Mouse (Mus musculus) lung, postnatal 0 days (tissue): ENCODE data around the gene Spata13.

ENCODE experiments used
- CTCF ChIP-seq: IDR thresholded peaks from 2 replicates; pipeline ENCODE4 v1.5.1; 2016; ENCODE audit warnings: antibody characterized with exemption, mild to moderate bottlenecking
- EP300 ChIP-seq: IDR thresholded peaks from 2 replicates; pipeline ENCODE4 v1.6.1; 2016; ENCODE audit warnings: antibody characterized with exemption, mild to moderate bottlenecking, control low read depth

DNA sequence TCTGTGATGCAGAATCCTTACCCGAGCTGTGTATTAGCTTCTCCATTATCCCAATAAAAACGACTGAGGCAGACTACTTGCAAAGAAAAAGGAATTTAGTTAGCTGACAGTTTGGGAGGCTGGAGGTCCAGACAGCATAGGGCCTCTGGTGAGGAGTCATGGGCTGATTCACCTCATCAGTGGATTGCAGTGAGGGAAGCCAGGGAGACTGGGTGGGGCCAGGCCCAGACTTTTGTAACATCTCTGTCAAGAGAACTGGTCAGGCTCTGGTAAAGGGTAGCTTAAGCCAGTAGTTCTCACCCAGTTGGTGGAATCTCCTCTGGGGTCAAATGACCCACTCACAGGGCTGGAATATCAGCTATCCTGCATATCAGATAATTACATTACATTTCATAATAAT, 24.1 kb downstream of the Spata13 start:
- TF ChIP-seq CTCF, result no peak
- TF ChIP-seq EP300, result no peak
